Mouse (Mus musculus) MEL (cell line): ENCODE measurements around the gene Pah.

Source experiments
- CTCF ChIP-seq, 3 experiments: IDR thresholded peaks in 2 of 3; conservative IDR thresholded peaks in 1 of 3; 2 replicates each; pipeline ENCODE4 v1.5.1; 2011 to 2012; ENCODE audit warnings: low read length in 3 of 3, low read depth in 2 of 3, mild to moderate bottlenecking in 2 of 3, improper control_type of control experiment in 1 of 3, inconsistent platforms in 1 of 3, mixed read lengths in 1 of 3, moderate library complexity in 1 of 3; ENCODE audit not compliant: control insufficient read depth in 1 of 3, insufficient read depth in 1 of 3, poor library complexity in 1 of 3, severe bottlenecking in 1 of 3
- MXI1 ChIP-seq: IDR thresholded peaks from 2 replicates; pipeline ENCODE4 v1.6.1; 2011; ENCODE audit warnings: mild to moderate bottlenecking, low read depth, low read length, improper control_type of control experiment
- POLR2A ChIP-seq, 2 experiments: IDR thresholded peaks; 2 replicates each; pipeline ENCODE4 v1.6.1; 2011 to 2012; ENCODE audit warnings: low read length in 2 of 2, mild to moderate bottlenecking in 2 of 2, control low read depth in 1 of 2, improper control_type of control experiment in 1 of 2, low read depth in 1 of 2, moderate library complexity in 1 of 2; ENCODE audit not compliant: control insufficient read depth in 1 of 2, insufficient read depth in 1 of 2, poor library complexity in 1 of 2
- SIN3A ChIP-seq: IDR thresholded peaks from 2 replicates; pipeline ENCODE4 v1.6.1; 2012; ENCODE audit warnings: low read length, improper control_type of control experiment, inconsistent platforms
- TCF12 ChIP-seq: IDR thresholded peaks from 2 replicates; pipeline ENCODE4 v1.6.1; 2014; ENCODE audit warnings: low read depth, mild to moderate bottlenecking, inconsistent platforms, low read length, improper control_type of control experiment, moderate library complexity

DNA sequence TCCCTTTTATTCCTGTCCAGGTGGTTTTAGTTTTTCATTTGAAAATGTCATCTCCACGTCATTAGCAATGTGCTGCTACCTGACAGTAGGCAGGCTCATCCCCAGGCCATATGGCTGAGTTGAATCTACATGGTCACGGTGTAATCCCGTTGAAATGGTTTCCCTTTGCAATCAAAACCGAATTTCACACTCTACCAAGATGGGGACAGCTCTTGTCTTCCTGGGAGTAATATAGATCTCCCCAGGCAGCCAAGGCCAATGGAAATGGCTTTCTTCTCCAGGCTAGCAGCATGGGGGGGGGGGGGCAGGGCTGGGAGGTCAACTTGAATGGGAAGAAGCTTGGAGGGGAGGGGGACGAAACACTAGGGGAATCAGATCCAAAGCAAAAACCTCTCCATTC, 43.7 kb upstream of the Pah start:
- TF ChIP-seq MXI1 (no peak), TCF12 (no peak), CTCF (IDR thresholded peaks at IDR 0.05 in 2 of 3, conservative IDR thresholded peaks at IDR 0.05 in 1 of 3; ENCODE audit: control insufficient read depth in 1 of 3, insufficient read depth in 1 of 3, low read depth in 2 of 3, low read length in 3 of 3, poor library complexity in 1 of 3, severe bottlenecking in 1 of 3) (no peak), SIN3A (no peak), POLR2A (IDR thresholded peaks at IDR 0.05; ENCODE audit: control insufficient read depth in 1 of 2, insufficient read depth in 1 of 2, low read depth in 1 of 2, low read length in 2 of 2, poor library complexity in 1 of 2) (no peak)
